Mouse (Mus musculus) gastrocnemius, postnatal 14 days (tissue): ENCODE results near the gene Prss27. TPM values are rescaled to one million over a fixed set of nuclear protein-coding genes. Genes with fewer than 3 reads are reported as not detected.
A peak's percentile ranks its signal among the peaks of the same experiment; 100 is the strongest.

Source experiments
- DNase-seq: peaks from one replicate; pipeline ENCODE4 v3.0.0; 2021; ENCODE audit warnings: mixed read lengths
- intact Hi-C: fragments of 180-260 bp; cut with DNase I; formaldehyde crosslinking; loops from one replicate; pipeline ENCODE4 v1.15.1; 2025; ENCODE audit warnings: low total_unique reads
- total RNA-seq, 2 experiments: library from RNA; stranded (reverse); gene quantifications; 2 replicates each; pipeline ENCODE4 v1.2.3; 2021

Gene Prss27
- total RNA-seq, 2 experiments from 2014 or later = not detected

DNA sequence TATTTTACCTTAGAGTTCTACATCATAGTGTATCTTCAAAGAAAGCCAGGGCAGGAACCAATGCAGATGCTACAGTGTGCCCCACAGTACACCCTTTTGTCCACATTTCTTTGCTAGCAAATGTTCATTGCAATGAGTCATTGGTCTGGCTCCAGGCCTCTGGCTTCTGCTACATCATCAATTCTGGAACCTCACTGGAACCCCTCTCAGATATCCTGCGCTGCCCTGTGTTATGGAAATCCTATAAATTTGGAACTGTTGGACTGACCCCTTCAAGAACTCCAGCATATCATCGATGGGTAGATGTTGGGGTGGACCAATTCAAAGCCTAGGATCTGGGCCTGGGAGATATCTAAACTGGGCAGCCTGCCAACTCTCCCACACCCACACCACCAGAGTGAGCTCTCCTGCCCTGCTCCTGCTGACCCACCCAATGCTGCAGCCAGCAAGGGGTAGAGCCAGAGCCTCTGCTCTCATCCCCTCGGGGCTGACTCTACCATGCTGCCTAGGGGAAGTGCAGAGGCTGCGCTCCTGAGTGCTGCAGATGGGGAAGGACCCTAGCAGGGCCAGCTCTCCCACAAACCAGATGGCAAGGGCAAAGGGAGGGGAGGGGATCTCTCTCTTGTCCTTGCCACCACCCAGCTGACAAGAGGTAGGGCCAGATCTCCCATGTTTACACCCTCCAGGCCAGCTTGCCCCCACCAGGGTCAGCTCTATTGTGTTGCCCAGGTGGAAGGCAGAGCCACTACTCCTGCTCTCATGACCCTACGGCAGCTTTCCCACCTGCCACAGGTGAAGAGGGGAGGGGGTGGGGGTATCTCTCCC is 16.4 kb upstream of the Prss27 start:
- peak; percentile 38 for DNase-seq
- intact Hi-C loops = no loop called here

DNA sequence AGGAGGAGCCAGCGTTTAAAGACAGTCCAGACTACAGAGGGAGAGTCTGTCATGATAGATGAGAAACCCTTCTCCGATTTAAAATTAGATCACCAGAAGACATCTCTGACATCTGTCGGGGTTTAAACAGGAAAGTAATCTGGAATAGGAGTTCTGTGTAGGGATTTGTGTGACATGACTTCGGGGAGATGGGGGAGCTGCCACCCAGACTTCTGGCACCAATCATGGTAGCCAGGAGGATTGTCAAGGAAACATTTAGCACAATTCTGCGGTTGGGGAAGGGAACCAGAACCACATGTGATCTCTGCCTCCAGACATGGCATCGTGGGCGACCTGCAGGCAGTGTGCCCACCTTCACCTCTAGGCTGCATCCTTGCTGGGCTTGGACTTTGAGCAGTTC is 8.5 kb upstream of the Prss27 start:
- DNase-seq = no peak
- intact Hi-C loops = no loop called here

GRCm38 (mm10) chr17:24030551-24030950 is 7.4 kb upstream of the Prss27 start:
- intact Hi-C loops = no loop called here
- DNase-seq = no peak

GRCm38 (mm10) chr17:24035087-24035486 is 2.9 kb upstream of the Prss27 start:
- DNase-seq = no peak
- intact Hi-C loops = no loop called here

GRCm38 (mm10) chr17:24036954-24037353 is 990 bp upstream of the Prss27 start:
- DNase-seq = no peak
- intact Hi-C loops = no loop called here

DNA sequence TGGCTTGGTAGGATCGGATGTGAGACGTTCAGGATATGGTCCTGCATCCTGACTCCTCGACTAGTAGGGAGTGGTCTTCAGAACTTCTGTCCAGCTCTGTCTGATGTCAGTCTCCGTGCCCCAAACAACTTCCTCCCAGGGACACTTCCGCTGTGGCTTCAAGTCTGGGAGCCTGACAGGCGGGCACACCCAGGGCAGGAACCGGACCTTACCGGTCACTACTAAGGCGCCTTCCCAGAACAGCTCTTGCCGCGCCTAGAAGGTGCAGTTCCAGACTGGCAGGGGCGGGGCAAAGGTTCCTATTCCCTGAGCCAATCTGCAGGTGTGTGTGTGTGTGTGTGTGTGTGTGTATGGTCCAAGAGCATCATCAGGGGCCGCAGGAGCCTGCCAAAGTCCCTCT is 584 bp upstream of the Prss27 start:
- intact Hi-C loops = no loop called here
- no peak for DNase-seq

GRCm38 (mm10) chr17:24044482-24044881 is 6.5 kb downstream of the Prss27 start:
- no peak for DNase-seq
- intact Hi-C loops = no loop called here

DNA sequence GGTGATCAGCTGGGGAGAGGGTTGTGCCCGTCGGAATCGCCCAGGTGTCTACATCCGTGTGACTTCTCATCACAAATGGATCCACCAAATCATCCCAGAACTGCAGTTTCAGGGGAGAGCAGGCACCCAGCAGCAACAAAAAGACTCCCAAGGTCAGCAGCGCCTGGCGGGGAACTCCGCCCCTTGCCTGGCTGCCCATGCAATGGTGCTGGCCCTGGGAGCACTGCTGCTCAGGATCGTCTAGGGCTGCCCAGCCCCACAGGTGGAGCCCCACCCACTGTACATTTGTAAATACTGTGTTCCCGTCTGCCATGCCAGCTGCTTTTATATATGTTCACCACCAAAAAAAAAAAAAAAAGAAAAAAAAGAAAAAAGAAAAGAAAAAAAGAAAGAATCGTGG is 7.7 kb downstream of the Prss27 start:
- intact Hi-C loops = no loop called here
- no peak for DNase-seq

DNA sequence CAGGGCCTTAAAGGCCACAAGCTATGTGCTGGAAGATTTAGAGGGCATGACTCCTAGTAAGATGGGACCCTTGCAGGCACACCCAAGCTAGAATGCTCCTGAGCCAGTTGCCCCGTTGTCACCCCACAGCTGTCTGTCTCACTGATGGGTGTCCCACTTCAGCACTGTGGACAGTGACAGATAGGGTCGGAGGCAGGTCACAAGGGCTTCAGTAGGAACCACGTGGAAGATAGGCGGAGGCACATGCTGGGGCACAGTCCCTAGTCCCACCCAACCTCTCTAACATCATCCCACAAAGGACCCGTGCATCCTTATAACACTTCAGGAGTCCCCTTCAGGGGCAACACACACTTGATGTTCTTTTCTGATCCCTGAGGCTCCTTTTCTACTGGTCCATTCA is 8.1 kb downstream of the Prss27 start:
- DNase-seq = no peak
- intact Hi-C loops = no loop called here

DNA sequence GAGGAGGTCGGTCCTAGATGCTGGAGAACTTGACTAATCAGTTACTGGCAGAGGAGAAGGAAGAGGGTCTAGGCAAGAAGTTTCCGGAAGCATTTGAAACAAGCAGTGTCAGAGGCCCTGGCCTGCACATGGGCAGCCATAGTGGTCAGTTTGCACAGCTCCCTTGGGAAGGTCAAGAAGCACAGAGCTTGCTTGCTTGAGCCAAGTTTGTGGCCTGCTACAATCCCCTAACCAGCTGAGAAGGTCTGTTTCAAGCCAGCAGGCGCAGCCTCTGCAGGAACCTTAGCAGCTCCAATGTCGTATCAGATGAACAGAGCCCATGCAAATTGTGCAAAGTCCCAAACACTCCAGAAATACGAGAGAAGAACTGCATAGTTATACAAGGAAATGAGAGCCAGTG is 10.1 kb downstream of the Prss27 start:
- DNase-seq = no peak
- intact Hi-C loops = no loop called here

DNA sequence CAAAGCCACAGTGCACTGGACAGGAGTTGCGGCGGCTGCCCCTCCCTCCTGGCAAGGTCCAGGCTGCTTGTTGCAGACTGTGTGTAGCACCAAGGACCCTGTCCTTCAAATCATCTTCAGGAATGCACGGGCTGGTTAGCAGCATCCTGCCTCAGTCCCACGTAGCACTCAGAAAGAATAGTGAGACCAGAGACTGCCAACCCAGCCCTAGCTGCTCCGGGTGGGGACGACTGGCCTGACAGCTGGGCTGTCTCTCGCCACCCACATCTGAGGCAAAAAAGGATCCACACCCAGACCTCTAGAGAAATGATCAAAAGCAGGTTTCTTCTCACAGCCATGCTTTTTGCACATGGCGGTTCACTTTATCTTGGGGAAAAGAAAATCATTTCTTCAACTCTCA is 11.1 kb downstream of the Prss27 start:
- intact Hi-C loops = no loop called here

GRCm38 (mm10) chr17:24056636-24057625 is 19.0 kb downstream of the Prss27 start:
- intact Hi-C loops = no loop called here
- DNase-seq = no peak

More for the DNA sequence above, 11.1 kb downstream of the Prss27 start:
- no peak for DNase-seq

GRCm38 (mm10) chr17:24057730-24058245 is 19.8 kb downstream of the Prss27 start:
- no peak for DNase-seq
- intact Hi-C loops = no loop called here

GRCm38 (mm10) chr17:24062459-24063155 is 24.7 kb downstream of the Prss27 start:
- no peak for DNase-seq
- intact Hi-C loops = no loop called here

GRCm38 (mm10) chr17:24068271-24068670 is 30.3 kb downstream of the Prss27 start:
- intact Hi-C loops = no loop called here
- no peak for DNase-seq

DNA sequence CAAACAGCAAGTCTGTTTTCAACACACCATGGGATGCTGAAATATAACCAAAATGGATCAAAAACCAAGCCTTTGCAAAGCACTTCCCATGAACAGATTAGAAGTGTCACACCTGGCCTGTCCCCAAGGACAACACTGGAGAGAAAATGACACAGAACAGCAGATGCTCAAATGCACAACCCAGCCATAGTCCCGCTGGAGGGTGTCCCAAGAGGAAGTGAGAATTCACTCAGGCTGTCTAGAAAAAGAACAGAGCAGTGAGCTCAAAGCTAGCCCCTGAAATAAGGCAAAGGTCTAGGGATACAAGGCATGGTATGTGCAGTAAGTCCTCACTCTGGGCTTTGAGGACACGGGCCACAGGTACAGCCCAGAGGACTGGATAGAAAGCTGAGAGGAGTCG is 31.6 kb downstream of the Prss27 start:
- no peak for DNase-seq
- intact Hi-C loops = no loop called here

DNA sequence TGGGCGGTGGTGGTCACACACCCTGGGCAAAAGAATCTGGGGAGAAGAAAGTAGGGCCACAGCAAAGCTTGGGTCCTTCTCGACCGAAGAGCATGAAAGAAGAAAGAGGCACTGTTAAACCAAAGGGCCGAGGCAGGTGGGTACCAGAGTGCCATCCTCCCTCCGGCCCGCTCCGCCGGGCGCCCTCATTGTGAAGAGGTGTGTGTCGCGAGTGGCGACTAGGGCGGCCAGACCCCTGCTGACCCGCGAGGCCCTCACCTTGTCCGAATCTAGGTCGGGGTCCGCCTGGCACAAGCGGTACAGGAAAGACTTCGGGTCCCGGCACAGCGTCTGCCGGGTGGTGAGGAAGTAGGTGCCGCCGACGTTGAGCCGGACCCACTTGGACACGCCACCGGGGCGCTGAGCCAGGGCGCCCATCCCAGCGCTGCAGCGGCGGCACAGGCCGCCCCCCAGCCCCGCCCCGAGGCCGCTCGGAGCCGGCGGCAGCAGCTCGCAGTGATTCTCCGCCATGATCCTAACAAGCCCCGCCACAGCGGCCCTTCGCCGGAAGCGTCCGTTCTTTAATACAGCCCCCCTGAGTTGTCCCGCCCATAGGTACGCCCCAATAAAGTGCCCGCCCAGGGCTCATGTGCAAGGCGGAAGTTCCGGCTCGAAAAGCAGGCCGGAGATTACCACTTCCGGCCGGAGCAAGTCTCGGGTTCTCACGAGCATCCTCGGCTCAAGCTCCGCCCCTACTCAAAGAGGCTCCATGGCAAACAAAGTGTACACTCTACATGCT is 35.2 kb downstream of the Prss27 start, which contains the start of gene Kctd5:
Gene Kctd5 (minus strand): TSS at position 567 of the 778 bp plus-strand sequence.
- intact Hi-C loops = no loop called here
- peak; percentile 92 for DNase-seq

- DNase-seq = no peak
- intact Hi-C loops = no loop called here
Measured at GRCm38 (mm10) chr17:24077101-24077500, 39.2 kb downstream of the Prss27 start.

DNA sequence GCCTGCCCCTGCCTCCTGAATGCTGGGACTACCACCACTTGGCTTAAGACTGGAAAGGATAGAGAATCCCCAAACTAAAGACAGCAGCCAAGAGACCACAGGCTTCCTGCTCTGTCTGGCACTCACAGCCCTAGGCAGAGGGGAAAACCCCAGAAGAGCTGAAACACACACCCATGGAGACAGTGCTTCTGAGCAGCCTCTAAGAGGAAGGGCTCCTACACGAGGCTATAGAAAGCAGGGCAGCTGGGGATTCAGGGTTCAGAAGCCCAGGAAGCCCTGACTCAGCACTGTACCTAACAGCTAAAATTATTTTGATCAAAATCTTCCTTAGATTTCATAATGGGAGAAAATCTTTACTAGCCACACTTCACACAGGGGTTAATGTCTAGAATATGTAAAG is 46.6 kb downstream of the Prss27 start:
- no peak for DNase-seq
- intact Hi-C loops = no loop called here
